Mouse (Mus musculus) liver, embryonic 16.5 days (tissue): ENCODE measurements around the gene Cyp2c40. TPM values are rescaled to one million over a fixed set of nuclear protein-coding genes. Genes with fewer than 3 reads are reported as not detected.

ENCODE experiments used
- polyA plus RNA-seq: library from polyadenylated mRNA; unstranded; fragments of >200 nt; fragmentation: Nextera tagmentation; extraction: Ambion mirVana; gene quantifications from 2 replicates; pipeline ENCODE4 v1.2.1, GENCODE M21; 2015

The Cyp2c40 gene
- polyA plus RNA-seq, 1 experiment from 2014 or later, result 3.6 TPM

Other genes starting within 250 kb of the Cyp2c40 start
- 0.90 and 1.2 TPM in 2 replicates for gene Cyp2c67, start 163.8 kb downstream of the Cyp2c40 start, polyA plus RNA-seq
- 183 and 197 TPM in 2 replicates for gene Cyp2c68, start 71.8 kb downstream of the Cyp2c40 start, polyA plus RNA-seq
- gene Cyp2c69, start 74.0 kb upstream of the Cyp2c40 start, polyA plus RNA-seq, result 0.15 and 0.26 TPM in 2 replicates
- 0.24 and 0.41 TPM in 2 replicates for gene Cyp2c37, start 179.6 kb upstream of the Cyp2c40 start, polyA plus RNA-seq